Mouse (Mus musculus): ENCODE results near the gene Avpr1a. TPM values are rescaled to one million over a fixed set of nuclear protein-coding genes. Genes with fewer than 3 reads are reported as not detected.

The Avpr1a gene
- polyA plus RNA-seq (2012; rRNA removed): 3.0 and 3.2 TPM in 2 replicates

DNA sequence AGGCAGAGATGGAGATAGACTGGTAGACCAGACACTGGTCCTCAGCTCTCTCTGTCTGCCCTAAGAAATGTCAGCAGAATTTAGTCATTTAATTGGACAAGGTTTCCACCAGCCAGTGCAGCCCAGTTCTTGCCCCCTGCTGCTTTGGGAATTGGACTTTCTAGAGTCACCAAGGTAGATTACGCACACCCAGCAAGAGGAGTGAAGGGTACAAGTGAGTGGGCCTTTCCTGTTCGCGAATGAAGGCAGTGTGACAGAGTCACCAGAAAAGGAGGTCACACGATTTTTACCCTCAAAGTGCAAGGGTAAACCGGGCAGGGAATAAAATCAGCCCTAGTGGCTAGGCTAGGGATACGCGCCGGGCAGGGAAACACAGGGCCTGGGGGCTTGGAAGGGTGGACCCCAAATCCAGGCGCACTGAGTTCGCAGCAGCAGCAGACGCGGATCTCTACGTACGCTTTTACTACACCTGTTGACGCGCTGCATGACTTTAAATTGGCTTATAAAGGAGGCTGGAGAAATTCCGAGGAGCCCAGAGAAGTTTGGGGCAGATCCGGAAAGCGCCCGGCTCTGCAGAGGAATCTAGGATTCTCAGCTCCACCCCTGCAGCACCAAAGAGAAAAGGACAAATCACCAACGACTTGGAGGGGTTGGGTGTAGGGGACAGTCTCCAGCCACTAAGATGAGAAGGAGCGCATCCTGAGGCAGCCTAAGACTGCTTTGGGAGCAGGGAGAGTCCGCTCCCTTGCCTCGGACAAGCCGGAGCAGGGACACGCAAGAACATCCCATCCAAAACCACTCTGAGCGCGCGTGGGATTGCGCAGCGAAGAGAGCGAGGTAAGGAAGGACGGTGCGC, at the start of gene Avpr1a:
Gene Avpr1a, plus strand, starts transcription at position 639 of the 856 bp plus-strand sequence.

Other genes starting within 250 kb of the Avpr1a start
- 2.2 and 2.5 TPM in 2 replicates for gene Ppm1h, start 230.3 kb downstream of the Avpr1a start, polyA plus RNA-seq (2012; rRNA removed)